Mouse (Mus musculus) stomach, embryonic 16.5 days (tissue): ENCODE results near the gene Fbxl7. TPM values are rescaled to one million over a fixed set of nuclear protein-coding genes. Genes with fewer than 3 reads are reported as not detected.

ENCODE experiments used
- ATAC-seq: fragments of 200-750 bp; cut with Nextera tagmentation; 2 replicates; pipeline ENCODE4 v1.8.0; 2017; ENCODE audit warnings: moderate number of reproducible peaks, moderate TSS enrichment; ENCODE audit not compliant: insufficient read depth, low FRiP score
- H3K27ac ChIP-seq: fragments of 300-500 bp; sonication (generic); 2 replicates; pipeline ENCODE4 v1.5.1; 2014; ENCODE audit warnings: low read length
- H3K27me3 ChIP-seq: fragments of 300-500 bp; sonication (generic); 2 replicates; pipeline ENCODE4 v1.6.1; 2014; ENCODE audit warnings: low read length, control low read depth, mixed read lengths; ENCODE audit not compliant: control insufficient read depth, insufficient read depth
- H3K36me3 ChIP-seq: fragments of 300-500 bp; sonication (generic); 2 replicates; pipeline ENCODE4 v1.6.1; 2014; ENCODE audit warnings: low read length; ENCODE audit not compliant: control insufficient read depth, insufficient read depth
- H3K4me1 ChIP-seq: fragments of 300-500 bp; sonication (generic); 2 replicates; pipeline ENCODE4 v1.6.1; 2014; ENCODE audit warnings: low read length, control low read depth, mixed read lengths; ENCODE audit not compliant: control insufficient read depth, insufficient read depth
- H3K4me2 ChIP-seq: fragments of 300-500 bp; sonication (generic); 2 replicates; pipeline ENCODE4 v1.6.1; 2014; ENCODE audit warnings: low read depth, low read length, mixed read lengths
- H3K4me3 ChIP-seq: fragments of 300-500 bp; sonication (generic); replicated peaks from 2 replicates; pipeline ENCODE4 v1.5.1; 2014; ENCODE audit warnings: mild to moderate bottlenecking, low read length
- H3K9ac ChIP-seq: fragments of 300-500 bp; sonication (generic); 2 replicates; pipeline ENCODE4 v1.6.1; 2014; ENCODE audit warnings: low read length
- H3K9me3 ChIP-seq: fragments of 300-500 bp; sonication (generic); replicated peaks from 2 replicates; pipeline ENCODE4 v1.6.1; 2016; ENCODE audit warnings: low read length, control low read depth; ENCODE audit not compliant: control insufficient read depth
- WGBS: fragments of 180-500 bp; shearing (Covaris S2); extraction: QIAGEN DNeasy Blood & Tissue Kit; methylation state at CpG from one replicate; pipeline ENCODE4 v1.1.7; 2014; 5-methylcytosine and 5-hydroxymethylcytosine counted together
- polyA plus RNA-seq: library from polyadenylated mRNA; unstranded; fragments of >200 nt; fragmentation: Nextera tagmentation; extraction: Ambion mirVana; gene quantifications from 2 replicates; pipeline ENCODE4 v1.2.1, GENCODE M21; 2015

Gene Fbxl7
- polyA plus RNA-seq, 1 experiment from 2014 or later, result 13.2 TPM

- no peak overlapping the region for H3K27ac ChIP-seq
- no peak for ATAC-seq
These were observed 57.0 kb downstream of the Fbxl7 start for GRCm38 (mm10) chr15:26838386-26838785.

DNA sequence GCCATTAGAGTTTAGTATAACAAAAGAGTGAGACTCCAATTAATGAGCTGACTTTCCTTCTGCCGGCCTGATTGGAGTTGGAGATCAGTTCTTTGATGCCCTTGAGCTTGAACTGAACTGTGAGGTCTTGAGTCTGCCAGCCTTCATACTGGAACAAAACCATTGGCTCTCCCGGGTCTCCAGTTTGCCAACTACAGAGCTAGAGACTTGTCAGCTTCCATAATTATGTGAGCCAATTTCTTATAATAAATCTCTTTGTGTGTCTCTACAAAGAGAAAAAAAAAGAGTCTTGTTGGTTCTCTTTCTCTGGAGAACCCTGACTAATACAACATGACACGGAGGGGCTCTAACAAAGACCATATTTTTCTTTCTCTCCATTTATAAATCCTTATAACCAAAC is 58.2 kb downstream of the Fbxl7 start:
- H3K4me1 ChIP-seq, result no peaks in the 10 kb centered on the region
- no peak overlapping the region for H3K4me2 ChIP-seq
- H3K27ac ChIP-seq, result no peak overlapping the region
- H3K4me3 ChIP-seq, result no peak overlapping the region
- no peak for ATAC-seq
- no peak overlapping the region for H3K9ac ChIP-seq
- no peaks in the 10 kb centered on the region for H3K27me3 ChIP-seq
- WGBS, result 60% methylated on average over 3 of the region's 3 CpGs
- H3K36me3 ChIP-seq, result no peaks in the 10 kb centered on the region
- no peaks in the 10 kb centered on the region for H3K9me3 ChIP-seq

More at GRCm38 (mm10) chr15:26838386-26838785, 57.0 kb downstream of the Fbxl7 start:
- Histone ChIP-seq H3K4me2 (no peak overlapping the region), H3K9ac (no peak overlapping the region), H3K4me3 (no peak overlapping the region), H3K9me3 (no peaks in the 10 kb centered on the region), H3K4me1 (no peaks in the 10 kb centered on the region), H3K36me3 (no peaks in the 10 kb centered on the region), H3K27me3 (no peaks in the 10 kb centered on the region)
- 86% methylated on average over 1 of the region's 1 CpGs for WGBS

DNA sequence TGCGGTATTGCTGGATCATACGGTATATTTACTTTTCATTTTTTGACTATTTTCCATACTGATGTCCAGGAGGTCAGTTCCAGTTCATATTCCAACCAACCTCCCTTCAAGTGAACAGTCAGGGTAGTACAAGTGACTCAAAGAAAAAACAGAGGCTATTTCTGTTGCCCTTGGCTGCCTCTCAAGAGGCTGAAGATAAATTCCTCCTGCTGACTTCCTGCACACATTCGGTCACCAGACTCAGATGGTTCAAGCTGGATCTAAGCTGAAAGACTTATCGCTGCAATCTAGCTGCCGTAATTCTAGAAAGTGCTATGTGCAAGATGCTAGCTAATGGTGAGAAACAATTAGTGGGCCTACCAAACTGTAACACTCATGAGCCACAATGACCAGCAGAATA is 61.0 kb downstream of the Fbxl7 start:
- Histone ChIP-seq H3K4me2 (no peak overlapping the region), H3K9ac (no peak overlapping the region), H3K27ac (no peak overlapping the region), H3K4me3 (no peak overlapping the region), H3K4me1 (no peaks in the 10 kb centered on the region), H3K9me3 (no peaks in the 10 kb centered on the region), H3K36me3 (no peaks in the 10 kb centered on the region), H3K27me3 (no peaks in the 10 kb centered on the region)
- WGBS, result 80% methylated on average over 5 of the region's 5 CpGs
- no peak for ATAC-seq

GRCm38 (mm10) chr15:26831141-26831540 is 64.2 kb downstream of the Fbxl7 start:
- Histone ChIP-seq H3K9ac (no peak overlapping the region), H3K36me3 (no peaks in the 10 kb centered on the region), H3K4me2 (no peak overlapping the region), H3K9me3 (no peaks in the 10 kb centered on the region), H3K4me1 (no peaks in the 10 kb centered on the region), H3K4me3 (no peak overlapping the region), H3K27me3 (no peaks in the 10 kb centered on the region), H3K27ac (no peak overlapping the region)
- ATAC-seq, result no peak
- WGBS, result 81% methylated on average over 4 of the region's 4 CpGs

DNA sequence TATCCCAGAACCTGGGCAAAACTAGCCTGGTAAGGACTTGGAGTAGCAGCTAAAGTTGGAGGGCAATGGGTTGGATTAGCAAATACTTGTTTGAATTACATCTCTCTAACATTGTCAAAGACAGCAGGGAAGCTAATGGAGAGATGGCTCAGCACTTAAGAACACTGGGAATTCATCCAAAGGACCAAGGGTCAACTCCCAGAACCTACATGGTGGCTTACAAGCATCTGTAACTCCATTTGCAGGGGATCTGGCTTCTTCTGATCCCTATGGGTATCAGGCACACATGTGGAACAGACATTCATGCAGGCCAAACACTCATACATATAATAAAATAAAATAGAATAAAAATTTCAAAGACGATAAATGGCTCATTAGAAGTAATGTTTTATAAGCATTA is 78.4 kb downstream of the Fbxl7 start:
- H3K9ac ChIP-seq, result no peak overlapping the region
- no peaks in the 10 kb centered on the region for H3K4me1 ChIP-seq
- no peaks in the 10 kb centered on the region for H3K27me3 ChIP-seq
- H3K4me2 ChIP-seq, result no peak overlapping the region
- no peaks in the 10 kb centered on the region for H3K9me3 ChIP-seq
- H3K27ac ChIP-seq, result no peak overlapping the region
- no peak for ATAC-seq
- 80% methylated on average over 1 of the region's 1 CpGs for WGBS
- H3K36me3 ChIP-seq, result no peaks in the 10 kb centered on the region
- H3K4me3 ChIP-seq, result no peak overlapping the region

DNA sequence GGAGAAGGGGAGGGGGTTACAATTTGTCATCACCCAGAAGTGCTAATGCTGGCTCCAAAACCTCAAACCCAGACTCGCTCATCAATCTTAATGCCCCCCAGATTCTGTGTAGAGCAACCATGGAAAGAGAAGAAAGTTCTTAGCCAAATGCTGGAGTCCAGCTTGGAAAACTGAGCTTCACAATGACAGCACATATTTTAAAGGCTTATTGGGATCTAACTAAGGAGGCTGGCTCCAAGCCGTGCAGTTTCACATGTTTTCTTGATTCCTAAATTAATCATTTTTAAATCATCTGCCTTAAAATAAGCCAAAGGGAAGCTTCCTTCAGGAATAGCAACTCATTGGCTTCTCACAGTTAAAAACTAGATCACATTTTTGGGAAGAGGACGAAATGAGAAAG is 82.5 kb downstream of the Fbxl7 start:
- no peak overlapping the region for H3K27ac ChIP-seq
- no peaks in the 10 kb centered on the region for H3K9me3 ChIP-seq
- ATAC-seq, result no peak
- H3K4me2 ChIP-seq, result no peak overlapping the region
- no peaks in the 10 kb centered on the region for H3K36me3 ChIP-seq
- H3K27me3 ChIP-seq, result no peaks in the 10 kb centered on the region
- no peak overlapping the region for H3K4me3 ChIP-seq
- H3K9ac ChIP-seq, result no peak overlapping the region
- WGBS, result 54% methylated on average over 3 of the region's 3 CpGs
- H3K4me1 ChIP-seq, result no peaks in the 10 kb centered on the region

DNA sequence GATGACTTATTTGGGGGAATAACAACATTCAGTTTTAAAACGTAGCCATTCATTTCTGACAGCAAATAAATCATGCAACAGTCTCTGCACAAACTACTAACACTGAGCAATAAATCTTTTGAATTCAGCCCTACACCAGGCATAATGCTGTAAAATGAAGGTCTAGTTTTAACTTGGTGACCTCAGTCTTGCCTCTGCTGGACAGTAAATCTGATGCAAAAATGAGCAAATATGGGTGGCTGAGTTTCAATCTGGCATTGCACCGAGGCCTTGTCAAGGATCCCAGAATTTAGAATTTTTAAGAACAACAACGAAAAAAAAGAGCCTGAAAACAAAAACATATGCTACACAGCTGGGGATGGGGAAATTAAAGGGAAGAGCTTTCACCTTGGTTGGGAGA is 85.8 kb downstream of the Fbxl7 start:
- WGBS, result 68% methylated on average over 3 of the region's 3 CpGs
- no peak for ATAC-seq

GRCm38 (mm10) chr15:26804046-26804445 is 91.3 kb downstream of the Fbxl7 start:
- Histone ChIP-seq H3K27ac (no peak overlapping the region), H3K36me3 (no peaks in the 10 kb centered on the region), H3K4me3 (no peak overlapping the region), H3K4me1 (no peaks in the 10 kb centered on the region), H3K27me3 (no peaks in the 10 kb centered on the region), H3K9ac (no peak overlapping the region), H3K4me2 (no peak overlapping the region), H3K9me3 (no peaks in the 10 kb centered on the region)
- ATAC-seq, result no peak
- 31% methylated on average over 5 of the region's 5 CpGs for WGBS

More for the DNA sequence above, 85.8 kb downstream of the Fbxl7 start:
- no peaks in the 10 kb centered on the region for H3K36me3 ChIP-seq
- no peaks in the 10 kb centered on the region for H3K4me1 ChIP-seq
- no peaks in the 10 kb centered on the region for H3K27me3 ChIP-seq
- H3K9me3 ChIP-seq, result no peaks in the 10 kb centered on the region
- no peak overlapping the region for H3K9ac ChIP-seq
- no peak overlapping the region for H3K4me2 ChIP-seq
- H3K4me3 ChIP-seq, result no peak overlapping the region
- no peak overlapping the region for H3K27ac ChIP-seq

DNA sequence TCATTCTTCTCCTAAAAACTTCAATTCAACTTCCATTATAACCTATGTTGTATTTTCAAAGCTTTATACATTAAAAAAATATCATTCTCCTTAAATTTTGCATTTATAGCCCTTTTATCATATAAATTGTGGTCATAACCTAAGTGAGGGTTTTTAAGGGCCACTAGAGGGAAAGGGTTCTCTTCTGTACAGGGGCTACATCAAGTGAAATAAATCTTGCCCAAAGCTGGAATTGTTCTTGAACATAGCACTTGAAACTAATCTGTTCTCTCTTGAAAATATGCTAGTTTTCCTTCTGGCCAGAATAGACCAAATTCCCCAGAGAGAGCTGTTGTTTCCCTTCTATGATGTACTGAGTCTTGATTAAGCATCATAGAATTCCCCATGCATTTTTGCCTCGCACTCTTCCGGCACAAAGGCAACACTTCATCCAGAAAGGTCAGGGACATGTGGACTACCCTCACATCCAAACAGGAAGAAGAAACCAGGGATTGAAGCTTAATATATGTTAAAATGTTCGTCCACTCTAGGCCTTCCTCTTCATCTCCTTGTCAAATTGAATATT is 95.8 kb downstream of the Fbxl7 start:
- H3K9me3 ChIP-seq, result no peaks in the 10 kb centered on the region
- no peaks in the 10 kb centered on the region for H3K4me1 ChIP-seq
- H3K4me3 ChIP-seq, result no peak overlapping the region
- H3K27ac ChIP-seq, result no peak overlapping the region
- no peaks in the 10 kb centered on the region for H3K36me3 ChIP-seq
- no peak overlapping the region for H3K9ac ChIP-seq
- H3K27me3 ChIP-seq, result no peaks in the 10 kb centered on the region
- WGBS, result 65% methylated on average over 3 of the region's 3 CpGs
- no peak overlapping the region for H3K4me2 ChIP-seq
- no peak for ATAC-seq

GRCm38 (mm10) chr15:26795937-26796336 is 99.4 kb downstream of the Fbxl7 start:
- 54% methylated on average over 2 of the region's 2 CpGs for whole genome bisulfite sequencing
- Histone ChIP-seq H3K4me3 (no peak overlapping the region), H3K36me3 (no peaks in the 10 kb centered on the region), H3K27ac (no peak overlapping the region), H3K9ac (no peak overlapping the region), H3K9me3 (0 out of 2 replicates have a peak, but pooled peaks cover 4% of the 10 kb centered on the region), H3K27me3 (no peaks in the 10 kb centered on the region), H3K4me2 (no peak overlapping the region), H3K4me1 (no peaks in the 10 kb centered on the region)
- no peak for ATAC-seq
